Mouse (Mus musculus) hindbrain, postnatal 0 days (tissue): Measurements from ENCODE around the gene Magi3. TPM values are rescaled to one million over a fixed set of nuclear protein-coding genes. Genes with fewer than 3 reads are reported as not detected.

Experiments
- ATAC-seq: fragments of 200-750 bp; cut with Nextera tagmentation; 2 replicates; pipeline ENCODE4 v1.8.0; 2017; ENCODE audit warnings: mild to moderate bottlenecking, moderate TSS enrichment, moderate library complexity
- DNase-seq: peaks from one replicate; pipeline ENCODE4 v3.0.0-alpha.2; 2015; ENCODE audit warnings: low spot score
- H3K27ac ChIP-seq: fragments of 300-500 bp; sonication (generic); 2 replicates; pipeline ENCODE4 v1.5.1; 2014; ENCODE audit warnings: mild to moderate bottlenecking
- H3K27me3 ChIP-seq: fragments of 300-500 bp; sonication (generic); 2 replicates; pipeline ENCODE4 v1.6.1; 2014; ENCODE audit warnings: low read length, mixed read lengths; ENCODE audit not compliant: insufficient read depth
- H3K36me3 ChIP-seq: fragments of 300-500 bp; sonication (generic); 2 replicates; pipeline ENCODE4 v1.6.1; 2014; ENCODE audit warnings: low read length, mixed read lengths; ENCODE audit not compliant: insufficient read depth
- H3K4me1 ChIP-seq: fragments of 300-500 bp; sonication (generic); 2 replicates; pipeline ENCODE4 v1.6.1; 2014; ENCODE audit warnings: antibody characterized with exemption, low read length, mixed read lengths; ENCODE audit not compliant: insufficient read depth
- H3K4me2 ChIP-seq: fragments of 300-500 bp; sonication (generic); 2 replicates; pipeline ENCODE4 v1.6.1; 2014; ENCODE audit warnings: low read depth, mild to moderate bottlenecking, low read length, moderate library complexity, mixed read lengths
- H3K4me3 ChIP-seq: fragments of 300-500 bp; sonication (generic); 2 replicates; pipeline ENCODE4 v1.5.1; 2014; ENCODE audit warnings: low read length
- H3K9ac ChIP-seq: fragments of 300-500 bp; sonication (generic); replicated peaks from 2 replicates; pipeline ENCODE4 v1.6.1; 2014; ENCODE audit warnings: mild to moderate bottlenecking, low read length, moderate library complexity, mixed read lengths
- H3K9me3 ChIP-seq: fragments of 300-500 bp; sonication (generic); 2 replicates; pipeline ENCODE4 v1.6.1; 2016; ENCODE audit warnings: low read length, mixed read lengths
- CTCF ChIP-seq: IDR thresholded peaks from 2 replicates; pipeline ENCODE4 v1.5.1; 2016; ENCODE audit warnings: antibody characterized with exemption, control low read depth, low read depth
- WGBS: fragments of 180-500 bp; shearing (Covaris S2); extraction: QIAGEN DNeasy Blood & Tissue Kit; methylation state at CpG from one replicate; pipeline ENCODE4 v1.1.7; 2014; 5-methylcytosine and 5-hydroxymethylcytosine counted together
- polyA plus RNA-seq: library from polyadenylated mRNA; unstranded; fragments of >200 nt; fragmentation: Nextera tagmentation; extraction: Ambion mirVana; gene quantifications from 2 replicates; pipeline ENCODE4 v1.2.1, GENCODE M21; 2015
- total RNA-seq: library from RNA; depleted of rRNA; stranded (reverse); fragments of >200 nt; gene quantifications from 2 replicates; pipeline ENCODE4 v1.2.3, GENCODE M21; 2014

Gene Magi3
- total and polyA plus RNA-seq, 2 experiments from 2014 or later = 3.2 to 17.3 TPM

DNA sequence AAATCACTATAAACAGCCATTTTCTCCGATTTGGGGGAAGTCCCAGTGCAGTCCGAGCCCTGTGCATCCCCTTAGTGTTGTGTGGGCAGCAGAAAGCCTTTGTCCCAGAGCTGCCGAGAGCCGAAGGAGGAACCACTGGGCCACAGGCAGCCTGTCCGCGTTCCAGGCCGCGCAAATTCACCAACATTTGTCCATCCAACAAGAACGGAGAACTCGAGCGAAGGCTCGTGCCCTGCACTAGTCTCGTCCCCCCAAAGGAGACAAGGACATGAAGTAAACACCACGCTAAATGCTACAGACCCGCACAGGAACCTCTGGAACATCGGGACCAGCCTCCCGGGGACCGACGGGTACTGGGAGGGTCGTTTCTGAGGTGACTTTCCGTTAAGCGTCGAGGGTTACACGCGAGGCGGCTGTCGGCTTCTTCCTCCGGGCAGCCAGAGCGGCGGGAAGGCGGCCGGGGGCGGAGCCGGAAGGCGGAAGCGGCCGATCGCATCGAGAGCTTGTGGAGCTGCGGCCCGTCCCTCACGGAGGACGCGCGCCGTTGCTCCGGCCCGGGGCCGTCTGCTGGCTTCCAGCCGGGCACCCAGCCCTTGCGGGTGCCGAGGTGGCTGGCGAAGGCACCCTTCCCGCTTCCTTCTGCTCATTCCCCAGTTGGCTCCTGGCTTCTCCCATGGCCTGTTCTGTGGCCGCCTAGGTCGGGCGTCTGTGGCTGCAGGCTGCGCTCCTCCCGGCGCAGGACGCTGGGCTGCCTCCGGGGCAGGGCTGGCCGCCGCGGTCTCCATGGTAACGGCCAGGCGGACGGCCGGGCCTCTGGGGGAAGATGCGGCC lies 252.1 kb downstream of the Magi3 start, which contains the start of gene Phtf1:
Gene Phtf1 (plus strand): TSS at position 250 of the 831 bp plus-strand sequence.
- Histone ChIP-seq H3K9ac (peak within 1 kb of the TSS; percentile 93), H3K9me3 (no peaks in the 10 kb centered on the region), H3K4me3 (peak within 1 kb of the TSS; percentile 93), H3K36me3 (peaks cover 5% of the 10 kb centered on the region; the same call in 1 of the 2 replicates), H3K27me3 (no peaks in the 10 kb centered on the region), H3K4me1 (0 out of 2 replicates have a peak, but pooled peaks cover 7% of the 10 kb centered on the region), H3K27ac (peak within 1 kb of the TSS; percentile 97), H3K4me2 (peak within 1 kb of the TSS; percentile 74)
- no peak for TF ChIP-seq CTCF
- DNase-seq = peak; percentile 92
- WGBS = under 1% methylated on average over 63 of the region's 70 CpGs
- ATAC-seq = peak; percentile 96

DNA sequence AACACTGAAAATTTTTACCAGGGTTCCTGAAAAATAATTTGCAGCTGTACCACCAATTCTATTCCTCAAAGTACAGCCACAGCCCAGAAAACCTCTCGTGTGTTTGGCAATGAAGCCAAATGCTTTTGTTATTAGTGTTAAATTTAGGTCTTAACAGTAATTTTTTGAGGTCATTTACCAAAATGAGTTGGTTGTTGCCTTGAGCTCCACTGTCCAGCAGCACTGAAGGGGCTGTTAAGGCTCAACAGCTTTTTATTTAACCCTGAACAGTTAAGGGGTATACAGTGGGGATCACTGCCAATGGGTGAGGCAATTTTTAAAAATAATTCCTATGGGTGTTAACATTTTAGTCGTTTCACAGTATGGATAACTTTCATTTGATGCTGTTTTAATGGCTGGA lies 252.9 kb downstream of the Magi3 start:
- WGBS = 15% methylated on average over 2 of the region's 2 CpGs
- DNase-seq (no peak), ATAC-seq (no peak)
- Histone ChIP-seq H3K9ac (peak overlapping the region; percentile 93), H3K9me3 (no peaks in the 10 kb centered on the region), H3K4me3 (peak overlapping the region; percentile 93), H3K4me1 (0 out of 2 replicates have a peak, but pooled peaks cover 7% of the 10 kb centered on the region), H3K27ac (peak overlapping the region; percentile 97), H3K36me3 (no peaks in the 10 kb centered on the region), H3K4me2 (peak overlapping the region; percentile 74), H3K27me3 (no peaks in the 10 kb centered on the region)
- TF ChIP-seq CTCF = no peak
